Mouse (Mus musculus): ENCODE data around the gene Zfr. TPM values are rescaled to one million over a fixed set of nuclear protein-coding genes. Genes with fewer than 3 reads are reported as not detected.

Zfr gene
- 218 and 232 TPM in 2 replicates for polyA plus RNA-seq (2012; rRNA removed)

DNA sequence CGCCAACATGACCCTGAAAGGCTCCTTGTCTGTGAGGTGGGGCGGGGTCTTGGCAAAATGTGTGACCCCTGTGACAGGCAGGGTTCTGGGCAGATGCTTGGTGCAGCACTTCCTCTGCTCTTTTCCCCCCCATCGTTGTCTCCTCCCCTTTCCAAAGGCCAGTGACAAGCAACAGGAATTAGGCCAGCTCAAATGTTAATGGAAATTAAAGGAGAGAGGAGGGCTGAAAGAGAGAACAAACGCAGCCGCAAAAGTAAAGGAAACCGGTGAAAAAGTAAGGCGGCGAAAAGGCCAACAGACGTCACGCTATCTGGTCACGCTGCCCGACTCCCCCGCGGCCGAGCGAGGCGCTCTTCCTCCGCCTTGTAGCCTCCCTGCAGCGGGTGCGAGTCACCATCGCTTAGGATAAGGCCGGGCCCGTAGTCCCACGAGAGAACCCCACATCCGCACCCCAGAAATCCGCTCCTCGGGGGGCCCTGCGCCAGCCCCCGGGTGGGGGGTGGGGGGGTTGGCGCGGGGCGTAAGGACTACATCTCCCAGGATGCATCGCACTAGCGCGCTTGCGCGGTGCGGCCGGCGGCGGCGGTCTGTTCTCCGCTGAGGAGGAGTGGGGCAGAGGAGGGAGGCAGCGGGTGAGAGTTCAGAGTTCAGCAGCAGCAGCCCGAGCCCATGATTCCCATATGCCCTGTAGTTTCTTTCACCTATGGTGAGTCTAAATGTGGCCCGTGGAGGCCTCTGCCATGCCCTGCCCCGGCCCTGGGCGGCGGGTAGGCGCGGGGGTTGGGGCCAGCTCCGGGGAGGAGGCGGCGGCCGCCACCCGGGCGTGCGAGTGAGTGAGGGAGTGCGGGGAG is at the start of gene Zfr:
Zfr (plus strand) TSS at position 590 of the 851 bp plus-strand sequence.
- WGBS: under 1% methylated on average over 59 of the region's 59 CpGs
- Histone ChIP-seq H3K36me3 (ENCODE audit: control insufficient read depth, insufficient read depth, low read length) (no peaks in the 10 kb centered on the region), H3K4me1 (replicated peaks; ENCODE audit: control insufficient read depth, insufficient read depth, low read length) (peaks cover 7% of the 10 kb centered on the region), H3K27me3 (ENCODE audit: control insufficient read depth, insufficient read depth, low read length) (no peaks in the 10 kb centered on the region), H3K4me3 (ENCODE audit: control insufficient read depth, insufficient read depth, low read length) (peak within 1 kb of the TSS; percentile 95), H3K27ac (ENCODE audit: control insufficient read depth, insufficient read depth, low read length) (peak within 1 kb of the TSS; percentile 22)
- DNase-seq: peak; percentile 94
- peak; percentile 65; the same call in 1 of the 2 replicates for TF ChIP-seq CTCF (IDR thresholded peaks at IDR 0.05; ENCODE audit: borderline replicate concordance, control insufficient read depth, extremely low read depth, insufficient read depth, low read length, poor library complexity)
- TF ChIP-seq POLR2A (IDR thresholded peaks at IDR 0.05; ENCODE audit: control insufficient read depth, extremely low read depth, insufficient read depth, low read length, poor library complexity): peak; percentile 91

DNA sequence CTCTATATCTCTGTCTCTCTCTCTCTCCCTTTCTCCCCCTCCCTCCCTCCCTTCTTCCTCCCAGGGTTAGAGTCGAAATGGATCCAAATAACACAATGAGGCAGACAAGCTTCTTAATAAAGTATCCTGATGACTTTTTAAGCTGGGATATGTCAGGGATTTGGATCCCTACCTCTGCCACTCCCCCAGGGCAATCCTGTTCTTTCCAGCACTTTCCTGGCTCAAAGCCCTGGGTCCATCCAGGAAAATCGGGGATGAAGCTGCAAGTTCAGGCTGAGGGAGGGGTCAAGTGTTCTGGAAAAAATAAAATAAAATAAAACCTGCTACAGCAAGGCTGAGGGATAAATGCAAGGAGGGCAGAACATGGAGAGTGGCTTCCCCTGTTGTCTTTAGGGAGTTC is 49.7 kb upstream of the Zfr start:
- TF ChIP-seq POLR2A (IDR thresholded peaks at IDR 0.05; ENCODE audit: control insufficient read depth, extremely low read depth, insufficient read depth, low read length, poor library complexity) (no peak), CTCF (IDR thresholded peaks at IDR 0.05; ENCODE audit: borderline replicate concordance, control insufficient read depth, extremely low read depth, insufficient read depth, low read length, poor library complexity) (no peak)
- Histone ChIP-seq H3K4me1 (replicated peaks; ENCODE audit: control insufficient read depth, insufficient read depth, low read length) (peaks cover 12% of the 10 kb centered on the region; the same call in 1 of the 2 replicates), H3K4me3 (ENCODE audit: control insufficient read depth, insufficient read depth, low read length) (no peak overlapping the region), H3K27me3 (ENCODE audit: control insufficient read depth, insufficient read depth, low read length) (no peaks in the 10 kb centered on the region), H3K27ac (ENCODE audit: control insufficient read depth, insufficient read depth, low read length) (no peak overlapping the region), H3K36me3 (ENCODE audit: control insufficient read depth, insufficient read depth, low read length) (no peaks in the 10 kb centered on the region)
- 93% methylated on average over 2 of the region's 2 CpGs for WGBS
- no peak for DNase-seq

GRCm38 (mm10) chr15:12068395-12069218 is 49.0 kb upstream of the Zfr start:
- H3K4me3 ChIP-seq (ENCODE audit: control insufficient read depth, insufficient read depth, low read length): no peak overlapping the region
- H3K4me1 ChIP-seq (replicated peaks; ENCODE audit: control insufficient read depth, insufficient read depth, low read length): peaks cover 12% of the 10 kb centered on the region; the same call in 1 of the 2 replicates
- no peak overlapping the region for H3K27ac ChIP-seq (ENCODE audit: control insufficient read depth, insufficient read depth, low read length)
- DNase-seq: no peak
- H3K36me3 ChIP-seq (ENCODE audit: control insufficient read depth, insufficient read depth, low read length): no peaks in the 10 kb centered on the region
- TF ChIP-seq CTCF (IDR thresholded peaks at IDR 0.05; ENCODE audit: borderline replicate concordance, control insufficient read depth, extremely low read depth, insufficient read depth, low read length, poor library complexity) (no peak), POLR2A (IDR thresholded peaks at IDR 0.05; ENCODE audit: control insufficient read depth, extremely low read depth, insufficient read depth, low read length, poor library complexity) (no peak)
- no peaks in the 10 kb centered on the region for H3K27me3 ChIP-seq (ENCODE audit: control insufficient read depth, insufficient read depth, low read length)
- 71% methylated on average over 9 of the region's 9 CpGs for WGBS

- WGBS: 96% methylated on average over 7 of the region's 7 CpGs
- no peak for DNase-seq
Measured at GRCm38 (mm10) chr15:12072709-12073336, 44.8 kb upstream of the Zfr start.

GRCm38 (mm10) chr15:12074426-12074825 is 43.2 kb upstream of the Zfr start:
- no peak for DNase-seq
- Histone ChIP-seq H3K36me3 (ENCODE audit: control insufficient read depth, insufficient read depth, low read length) (no peaks in the 10 kb centered on the region), H3K4me3 (ENCODE audit: control insufficient read depth, insufficient read depth, low read length) (no peak overlapping the region), H3K4me1 (replicated peaks; ENCODE audit: control insufficient read depth, insufficient read depth, low read length) (no peaks in the 10 kb centered on the region), H3K27ac (ENCODE audit: control insufficient read depth, insufficient read depth, low read length) (no peak overlapping the region), H3K27me3 (ENCODE audit: control insufficient read depth, insufficient read depth, low read length) (no peaks in the 10 kb centered on the region)
- 97% methylated on average over 6 of the region's 6 CpGs for WGBS
- no peak for TF ChIP-seq POLR2A (IDR thresholded peaks at IDR 0.05; ENCODE audit: control insufficient read depth, extremely low read depth, insufficient read depth, low read length, poor library complexity)
- TF ChIP-seq CTCF (IDR thresholded peaks at IDR 0.05; ENCODE audit: borderline replicate concordance, control insufficient read depth, extremely low read depth, insufficient read depth, low read length, poor library complexity): no peak

More at GRCm38 (mm10) chr15:12072709-12073336, 44.8 kb upstream of the Zfr start:
- no peak overlapping the region for H3K27ac ChIP-seq (ENCODE audit: control insufficient read depth, insufficient read depth, low read length)
- H3K36me3 ChIP-seq (ENCODE audit: control insufficient read depth, insufficient read depth, low read length): no peaks in the 10 kb centered on the region
- H3K27me3 ChIP-seq (ENCODE audit: control insufficient read depth, insufficient read depth, low read length): no peaks in the 10 kb centered on the region
- no peak overlapping the region for H3K4me3 ChIP-seq (ENCODE audit: control insufficient read depth, insufficient read depth, low read length)
- H3K4me1 ChIP-seq (replicated peaks; ENCODE audit: control insufficient read depth, insufficient read depth, low read length): 0 out of 2 replicates have a peak, but pooled peaks cover 3% of the 10 kb centered on the region
- no peak for TF ChIP-seq CTCF (IDR thresholded peaks at IDR 0.05; ENCODE audit: borderline replicate concordance, control insufficient read depth, extremely low read depth, insufficient read depth, low read length, poor library complexity)
- no peak for TF ChIP-seq POLR2A (IDR thresholded peaks at IDR 0.05; ENCODE audit: control insufficient read depth, extremely low read depth, insufficient read depth, low read length, poor library complexity)

GRCm38 (mm10) chr15:12082344-12082743 is 35.3 kb upstream of the Zfr start:
- no peaks in the 10 kb centered on the region for H3K4me1 ChIP-seq (replicated peaks; ENCODE audit: control insufficient read depth, insufficient read depth, low read length)
- 96% methylated on average over 13 of the region's 13 CpGs for WGBS
- DNase-seq: no peak
- H3K27ac ChIP-seq (ENCODE audit: control insufficient read depth, insufficient read depth, low read length): no peak overlapping the region
- H3K4me3 ChIP-seq (ENCODE audit: control insufficient read depth, insufficient read depth, low read length): no peak overlapping the region
- H3K27me3 ChIP-seq (ENCODE audit: control insufficient read depth, insufficient read depth, low read length): no peaks in the 10 kb centered on the region
- H3K36me3 ChIP-seq (ENCODE audit: control insufficient read depth, insufficient read depth, low read length): no peaks in the 10 kb centered on the region
- no peak for TF ChIP-seq CTCF (IDR thresholded peaks at IDR 0.05; ENCODE audit: borderline replicate concordance, control insufficient read depth, extremely low read depth, insufficient read depth, low read length, poor library complexity)
- TF ChIP-seq POLR2A (IDR thresholded peaks at IDR 0.05; ENCODE audit: control insufficient read depth, extremely low read depth, insufficient read depth, low read length, poor library complexity): no peak
